Mouse (Mus musculus) left cerebral cortex, postnatal 36 days (tissue): ENCODE measurements around the gene Zc3h13. TPM values are rescaled to one million over a fixed set of nuclear protein-coding genes. Genes with fewer than 3 reads are reported as not detected.

Experiments used
- DNase-seq, 2 experiments: peaks; one replicate each; pipeline ENCODE4 v3.0.0; 2021 to 2022; ENCODE audit warnings: low spot score in 2 of 2, mixed read lengths in 1 of 2
- intact Hi-C: fragments of 180-260 bp; cut with DNase I; formaldehyde crosslinking; loops from one replicate; pipeline ENCODE4 v1.15.1; 2025
- total RNA-seq, 2 experiments: library from RNA; stranded (reverse); gene quantifications; 2 replicates each; pipeline ENCODE4 v1.2.3; 2021

The Zc3h13 gene
- total RNA-seq, 2 experiments from 2014 or later: 51.1 to 54.6 TPM

GRCm38 (mm10) chr14:75314484-75314883 lies 30.3 kb downstream of the Zc3h13 start:
- DNase-seq: no peak
- intact Hi-C loops: no loop called here

GRCm38 (mm10) chr14:75318736-75319135 lies 34.6 kb downstream of the Zc3h13 start:
- intact Hi-C loops: no loop called here
- no peak for DNase-seq

- DNase-seq: no peak
- intact Hi-C loops: loop anchor here (10.0 kb wide), 1 partner anchor 405 kb away; no protein-coding TSS in a partner anchor
These were observed 36.1 kb downstream of the Zc3h13 start for GRCm38 (mm10) chr14:75320269-75320668.

GRCm38 (mm10) chr14:75323354-75323753 lies 39.2 kb downstream of the Zc3h13 start:
- intact Hi-C loops: loop anchor here (10.0 kb wide), 1 partner anchor 401 kb away; no protein-coding TSS in a partner anchor
- DNase-seq: no peak

GRCm38 (mm10) chr14:75328062-75328461 lies 43.9 kb downstream of the Zc3h13 start:
- intact Hi-C loops: loop anchor here (10.0 kb wide), 1 partner anchor 397 kb away; no protein-coding TSS in a partner anchor
- no peak for DNase-seq

- intact Hi-C loops: no loop called here
- no peak for DNase-seq
These were observed 46.4 kb downstream of the Zc3h13 start for GRCm38 (mm10) chr14:75330621-75331020.

- DNase-seq: no peak
- intact Hi-C loops: no loop called here
These were observed 50.1 kb downstream of the Zc3h13 start for GRCm38 (mm10) chr14:75334321-75334720.

- intact Hi-C loops: no loop called here
- no peak for DNase-seq
These were observed 53.7 kb downstream of the Zc3h13 start for GRCm38 (mm10) chr14:75337884-75338283.

GRCm38 (mm10) chr14:75346041-75346440 lies 61.9 kb downstream of the Zc3h13 start:
- DNase-seq: no peak
- intact Hi-C loops: no loop called here

- DNase-seq: no peak
- intact Hi-C loops: no loop called here
These were observed 67.5 kb downstream of the Zc3h13 start for GRCm38 (mm10) chr14:75351626-75352025.

GRCm38 (mm10) chr14:75363316-75363715 lies 79.1 kb downstream of the Zc3h13 start:
- intact Hi-C loops: no loop called here
- no peak for DNase-seq

- DNase-seq: no peak
- intact Hi-C loops: no loop called here
These were observed 81.3 kb downstream of the Zc3h13 start for GRCm38 (mm10) chr14:75365301-75366035.

GRCm38 (mm10) chr14:75366741-75367140 lies 82.6 kb downstream of the Zc3h13 start:
- no peak for DNase-seq

GRCm38 (mm10) chr14:75367503-75367902 lies 83.3 kb downstream of the Zc3h13 start:
- intact Hi-C loops: no loop called here
- DNase-seq: no peak

More at GRCm38 (mm10) chr14:75366741-75367140, 82.6 kb downstream of the Zc3h13 start:
- intact Hi-C loops: no loop called here

- DNase-seq: no peak
- intact Hi-C loops: no loop called here
These were observed 85.7 kb downstream of the Zc3h13 start for GRCm38 (mm10) chr14:75369880-75370279.

- intact Hi-C loops: no loop called here
- DNase-seq: peak; percentile 37 to 44
These were observed 90.9 kb downstream of the Zc3h13 start for GRCm38 (mm10) chr14:75375006-75375598.

- no peak for DNase-seq
- intact Hi-C loops: no loop called here
These were observed 92.1 kb downstream of the Zc3h13 start for GRCm38 (mm10) chr14:75376256-75376655.

GRCm38 (mm10) chr14:75377612-75378011 lies 93.4 kb downstream of the Zc3h13 start:
- no peak for DNase-seq
- intact Hi-C loops: no loop called here
